Mouse (Mus musculus) c-Kit-positive CD71-positive TER-119-negative erythroid progenitor cells, embryonic 14.5 days (primary cell): Measurements from ENCODE around the gene Olfr76.
"Not testable (repeated sequence)": the region's sequence is repeated elsewhere in the genome, so short reads cannot be mapped to it uniquely, and the experiment has no call there.

Experiments
- DNase-seq: peaks from one replicate; pipeline ENCODE4 v3.0.0-alpha.2; 2013; ENCODE audit warnings: low read depth

Gene Olfr76

GRCm38 (mm10) chr19:12123103-12123502 lies at the start of gene Olfr76:
Gene Olfr76, minus strand, starts transcription at chr19:12123203.
- no peak for DNase-seq

GRCm38 (mm10) chr19:12170062-12170599 lies 47.1 kb upstream of the Olfr76 start, which contains the start of gene Olfr1555-ps1:
Gene Olfr1555-ps1, minus strand, starts transcription at chr19:12170112.
- not testable (repeated sequence) for DNase-seq

GRCm38 (mm10) chr19:12145452-12145851 lies 22.4 kb upstream of the Olfr76 start:
- DNase-seq = no peak

GRCm38 (mm10) chr19:12143356-12143755 lies 20.4 kb upstream of the Olfr76 start:
- DNase-seq = no peak

- DNase-seq = no peak
Measured at GRCm38 (mm10) chr19:12134289-12134688, 11.3 kb upstream of the Olfr76 start.

- DNase-seq = no peak
Measured at GRCm38 (mm10) chr19:12116464-12116863, 6.5 kb downstream of the Olfr76 start.

- DNase-seq = no peak
Measured at GRCm38 (mm10) chr19:12115797-12116196, 7.2 kb downstream of the Olfr76 start, which contains the start of gene Olfr1428. Gene Olfr1428, minus strand, starts transcription at chr19:12115897.

GRCm38 (mm10) chr19:12113807-12114206 lies 9.2 kb downstream of the Olfr76 start:
- DNase-seq = no peak

GRCm38 (mm10) chr19:12104541-12104940 lies 18.5 kb downstream of the Olfr76 start:
- DNase-seq = no peak

GRCm38 (mm10) chr19:12103234-12103633 lies 19.8 kb downstream of the Olfr76 start, which contains the start of gene Olfr1427:
Gene Olfr1427, minus strand, starts transcription at chr19:12103334.
- no peak for DNase-seq

GRCm38 (mm10) chr19:12091913-12092312 lies 31.1 kb downstream of the Olfr76 start, which contains the start of gene Olfr1426:
Gene Olfr1426, minus strand, starts transcription at chr19:12092013.
- no peak for DNase-seq

GRCm38 (mm10) chr19:12077631-12078030 lies 45.4 kb downstream of the Olfr76 start, which contains the start of gene Olfr1425:
Gene Olfr1425, minus strand, starts transcription at chr19:12077731.
- not testable (repeated sequence) for DNase-seq

GRCm38 (mm10) chr19:12069546-12069945 lies 53.5 kb downstream of the Olfr76 start:
- not testable (repeated sequence) for DNase-seq
